Mouse (Mus musculus) common myeloid progenitor, adult 5-6 weeks (primary cell): ENCODE data around the gene Cenpp. TPM values are rescaled to one million over a fixed set of nuclear protein-coding genes. Genes with fewer than 3 reads are reported as not detected.

Source experiments
- total RNA-seq: library from RNA; stranded (forward); fragments of 200-1000, 187-1606 nt; gene quantifications from 2 replicates; pipeline ENCODE4 v1.2.3, GENCODE M21; 2017

The Cenpp gene
- total RNA-seq, 1 experiment from 2014 or later: 31.6 TPM

Other genes starting within 250 kb of the Cenpp start
- 8.4 and 11.3 TPM in 2 replicates for gene Ippk, start 231.5 kb downstream of the Cenpp start, total RNA-seq
- gene Tes3-ps, start 159.5 kb downstream of the Cenpp start, total RNA-seq: 10.0 and 10.6 TPM in 2 replicates
- 0.09 and 0.10 TPM in 2 replicates for gene Ecm2, start 148.0 kb downstream of the Cenpp start, total RNA-seq
- gene Aspn, start 108.3 kb downstream of the Cenpp start, total RNA-seq: not detected in 2 replicates
- not detected in 2 replicates for gene Omd, start 70.3 kb downstream of the Cenpp start, total RNA-seq
- gene Ogn, start 44.7 kb downstream of the Cenpp start, total RNA-seq: 0.37 and 0.39 TPM in 2 replicates
- 55.2 and 79.7 TPM in 2 replicates for gene Nol8, start 293 bp upstream of the Cenpp start, total RNA-seq
- 87.6 and 88.7 TPM in 2 replicates for gene Iars, start 29.3 kb upstream of the Cenpp start, total RNA-seq
- gene Gm30302, start 146.2 kb upstream of the Cenpp start, total RNA-seq: not detected in 2 replicates